ENCODE assay signal across 30 mouse cellular contexts in the genomic region with DNA sequence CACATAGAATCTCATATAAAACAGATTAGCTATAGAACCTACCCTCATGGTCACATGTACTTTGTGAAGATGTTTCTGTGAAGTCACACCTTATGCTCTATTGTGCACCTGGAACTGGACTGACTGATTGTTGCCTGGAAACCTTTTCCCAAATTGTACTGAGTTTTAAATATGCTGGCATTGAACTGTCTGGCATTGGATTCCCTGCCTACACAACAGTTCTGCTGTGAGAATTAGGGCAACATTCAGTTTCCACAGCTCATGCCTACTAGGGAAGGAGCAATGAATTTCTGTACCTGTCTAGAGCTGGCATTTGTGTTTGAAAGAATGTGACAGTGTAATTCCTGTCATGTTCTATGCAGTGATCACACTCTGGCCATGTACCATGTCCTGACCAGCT.
DNase-seq lines count a peak whose midpoint lies in the region; ATAC-seq lines count a peak whose summit lies in the region.
"Had no signal": no experiment of that assay in that cellular context is flagged by ENCODE, and none has a peak within 500 bp of the region (broad histone marks: within the 10 kb centered on the region; RNA-seq: fewer than 3 reads in every experiment).

No protein-coding gene starts in this region.

- H3K27me3 ChIP-seq in limb, embryonic 10.5 days (ENCODE audit: low read depth, poor library complexity, severe bottlenecking), result no peaks in the 10 kb centered on the region
- H3K27me3 ChIP-seq: CH12.LX; embryonic facial prominence, embryonic 13.5 days; embryonic facial prominence, embryonic 15.5 days; forebrain, embryonic 12.5 days had no signal

- intact Hi-C loops in left cerebral cortex, postnatal 25 days (cut with DNase I), result no loop called here

- peak; percentile 81 for ATAC-seq in frontal cortex, adult (ENCODE audit: low TSS enrichment)
- ATAC-seq: activated CD4-positive, CD25-positive, alpha-beta regulatory T cell, adult 4 months; CD4-positive, CD25-positive, alpha-beta regulatory T cell, adult 4 months; forebrain, embryonic 14.5 days; Patski had no signal

- no peaks in the 10 kb centered on the region for H3K36me3 ChIP-seq in limb, embryonic 10.5 days
- H3K36me3 ChIP-seq: embryonic facial prominence, embryonic 13.5 days; embryonic facial prominence, embryonic 15.5 days; forebrain, embryonic 10.5 days; forebrain, embryonic 12.5 days; G1E had no signal

- H3K4me1 ChIP-seq in limb, embryonic 10.5 days, result 0 out of 2 replicates have a peak, but pooled peaks cover 3% of the 10 kb centered on the region
- H3K4me1 ChIP-seq: embryonic facial prominence, embryonic 13.5 days; embryonic facial prominence, embryonic 15.5 days had no signal

- H3K4me3 ChIP-seq in limb, embryonic 10.5 days, result no peak overlapping the region
- H3K4me3 ChIP-seq: embryonic facial prominence, embryonic 13.5 days; embryonic facial prominence, embryonic 15.5 days; erythroblast, embryonic 14.5 days; forebrain, embryonic 10.5 days; forebrain, embryonic 12.5 days had no signal

- DNase-seq in frontal cortex, postnatal 14 days (ENCODE audit: low spot score in 2 of 2), result no peak
- peak; percentile 8 to 61 for DNase-seq in layer of hippocampus, adult 18-20 months (ENCODE audit: low spot score in 2 of 2)
- no peak for DNase-seq in layer of hippocampus, postnatal 25 days (ENCODE audit: extremely low spot score in 1 of 2, low spot score in 1 of 2)
- peak; percentile 13 to 31 for DNase-seq in left cerebral cortex, postnatal 25 days (ENCODE audit: low spot score in 2 of 2)
- no peak for DNase-seq in left cerebral cortex, adult 11 months (ENCODE audit: low spot score)
- DNase-seq in layer of hippocampus, adult 9-11 months, result peak; percentile 48
- no peak for DNase-seq in limb, embryonic 10.5 days (ENCODE audit: low spot score)
- DNase-seq: adrenal gland, adult 8-10 months; adrenal gland, postnatal 14 days; adrenal gland, postnatal 36 days; B cell, adult 2 months; cerebellum, adult 11 months; cerebellum, adult 18-20 months; cerebellum, adult 8-10 months; cerebellum, adult 9-11 months; cerebellum, postnatal 14 days; cerebellum, postnatal 36 days; embryo, embryonic 11 days had no signal

- H3K9me3 ChIP-seq in limb, embryonic 10.5 days (replicated peaks), result no peaks in the 10 kb centered on the region
- H3K9me3 ChIP-seq: embryonic facial prominence, embryonic 13.5 days; embryonic facial prominence, embryonic 15.5 days; forebrain, embryonic 10.5 days; forebrain, embryonic 12.5 days; G1E had no signal

- no peak overlapping the region for H3K27ac ChIP-seq in limb, embryonic 10.5 days
- H3K27ac ChIP-seq: embryonic facial prominence, embryonic 13.5 days; embryonic facial prominence, embryonic 15.5 days; forebrain, embryonic 10.5 days; forebrain, embryonic 12.5 days had no signal

Comparison
In these comparisons a context has a peak if more than half of its experiments do, and no peak if none do; other contexts are left out.
1. DNase-seq: peak in layer of hippocampus, adult 18-20 months (2 of 2), left cerebral cortex, postnatal 25 days (2 of 2) and layer of hippocampus, adult 9-11 months (single experiment); none in frontal cortex, postnatal 14 days (0 of 2), layer of hippocampus, postnatal 25 days (0 of 2), left cerebral cortex, adult 11 months (single experiment) and limb, embryonic 10.5 days (single experiment).